Mouse (Mus musculus) c-Kit-positive CD71-positive TER-119-positive erythroid progenitor cells, embryonic 14.5 days (primary cell): ENCODE measurements around the gene Kif24.
A peak's percentile ranks its signal among the peaks of the same experiment; 100 is the strongest.
"Not testable (repeated sequence)": the region's sequence is repeated elsewhere in the genome, so short reads cannot be mapped to it uniquely, and the experiment has no call there.

Source experiments
- DNase-seq: peaks from one replicate; pipeline ENCODE4 v3.0.0-alpha.2; 2013; ENCODE audit warnings: low spot score

The Kif24 gene

GRCm38 (mm10) chr4:41492951-41493350 lies 28.3 kb upstream of the Kif24 start:
- DNase-seq: no peak

- DNase-seq: no peak
Measured at GRCm38 (mm10) chr4:41481601-41482017, 16.9 kb upstream of the Kif24 start.

- no peak for DNase-seq
Measured at GRCm38 (mm10) chr4:41480254-41480653, 15.6 kb upstream of the Kif24 start.

GRCm38 (mm10) chr4:41479456-41479804 lies 14.7 kb upstream of the Kif24 start:
- no peak for DNase-seq

- DNase-seq: no peak
Measured at GRCm38 (mm10) chr4:41478751-41479455, 14.2 kb upstream of the Kif24 start.

GRCm38 (mm10) chr4:41477648-41478160 lies 13.0 kb upstream of the Kif24 start:
- DNase-seq: no peak

GRCm38 (mm10) chr4:41471384-41471689 lies 6.7 kb upstream of the Kif24 start:
- no peak for DNase-seq

- DNase-seq: no peak
Measured at GRCm38 (mm10) chr4:41470684-41471383, 6.1 kb upstream of the Kif24 start.

- DNase-seq: no peak
Measured at GRCm38 (mm10) chr4:41470051-41470683, 5.5 kb upstream of the Kif24 start.

GRCm38 (mm10) chr4:41469199-41469598 lies 4.5 kb upstream of the Kif24 start:
- DNase-seq: no peak

- peak; percentile 44 for DNase-seq
Measured at GRCm38 (mm10) chr4:41468396-41469080, 3.9 kb upstream of the Kif24 start.

- DNase-seq: no peak
Measured at GRCm38 (mm10) chr4:41465287-41465665, 589 bp upstream of the Kif24 start.

- DNase-seq: not testable (repeated sequence)
Measured at GRCm38 (mm10) chr4:41463051-41463738, 1.5 kb downstream of the Kif24 start.

GRCm38 (mm10) chr4:41460690-41461089 lies 4.0 kb downstream of the Kif24 start:
- DNase-seq: no peak

GRCm38 (mm10) chr4:41447595-41447994 lies 17.1 kb downstream of the Kif24 start:
- no peak for DNase-seq

GRCm38 (mm10) chr4:41442790-41443302 lies 21.8 kb downstream of the Kif24 start:
- no peak for DNase-seq

- DNase-seq: no peak
Measured at GRCm38 (mm10) chr4:41438931-41439330, 25.8 kb downstream of the Kif24 start.

GRCm38 (mm10) chr4:41416966-41417365 lies 47.7 kb downstream of the Kif24 start:
- no peak for DNase-seq

- no peak for DNase-seq
Measured at GRCm38 (mm10) chr4:41409341-41409740, 55.3 kb downstream of the Kif24 start.

- DNase-seq: no peak
Measured at GRCm38 (mm10) chr4:41407353-41407752, 57.3 kb downstream of the Kif24 start.

GRCm38 (mm10) chr4:41406597-41406996 lies 58.1 kb downstream of the Kif24 start:
- DNase-seq: no peak

- no peak for DNase-seq
Measured at GRCm38 (mm10) chr4:41401573-41401972, 63.1 kb downstream of the Kif24 start.
